Mouse (Mus musculus) activated CD4-positive, CD25-positive, alpha-beta regulatory T cell, adult 4 months (primary cell): ENCODE results near the gene Myo3b. TPM values are rescaled to one million over a fixed set of nuclear protein-coding genes. Genes with fewer than 3 reads are reported as not detected.
A peak's percentile ranks its signal among the peaks of the same experiment; 100 is the strongest.

Experiments used
- ATAC-seq: one replicate; pipeline ENCODE4 v1.8.0; 2017
- polyA plus RNA-seq, 2 experiments: library from polyadenylated mRNA; unstranded; fragments of 100-300 nt; shearing (Covaris generic); gene quantifications; one replicate each; pipeline ENCODE4 v1.2.1; 2017

Gene Myo3b
- polyA plus RNA-seq, 2 experiments from 2014 or later, result 8.3 to 12.4 TPM

GRCm38 (mm10) chr2:70066338-70067022, 27.6 kb downstream of the Myo3b start:
- ATAC-seq, result no peak

- ATAC-seq, result no peak
Observed at GRCm38 (mm10) chr2:70069861-70070260, 30.9 kb downstream of the Myo3b start.

- no peak for ATAC-seq
Observed at GRCm38 (mm10) chr2:70083444-70084020, 44.6 kb downstream of the Myo3b start.

GRCm38 (mm10) chr2:70091261-70091660, 52.3 kb downstream of the Myo3b start:
- ATAC-seq, result peak; percentile 82

- ATAC-seq, result peak; percentile 65
Observed at GRCm38 (mm10) chr2:70091801-70092522, 53.0 kb downstream of the Myo3b start.

GRCm38 (mm10) chr2:70092665-70093064, 53.7 kb downstream of the Myo3b start:
- ATAC-seq, result peak; percentile 45

GRCm38 (mm10) chr2:70094446-70094845, 55.5 kb downstream of the Myo3b start:
- ATAC-seq, result no peak

- ATAC-seq, result no peak
Observed at GRCm38 (mm10) chr2:70097229-70098095, 58.5 kb downstream of the Myo3b start.

- peak; percentile 61 for ATAC-seq
Observed at GRCm38 (mm10) chr2:70099459-70099858, 60.5 kb downstream of the Myo3b start.

- ATAC-seq, result peak; percentile 92
Observed at GRCm38 (mm10) chr2:70105286-70106030, 66.5 kb downstream of the Myo3b start.

GRCm38 (mm10) chr2:70109010-70109409, 70.1 kb downstream of the Myo3b start:
- no peak for ATAC-seq

GRCm38 (mm10) chr2:70113798-70114782, 75.2 kb downstream of the Myo3b start:
- no peak for ATAC-seq

GRCm38 (mm10) chr2:70118376-70119264, 79.7 kb downstream of the Myo3b start:
- ATAC-seq, result peak; percentile 62

GRCm38 (mm10) chr2:70119265-70119663, 80.3 kb downstream of the Myo3b start:
- no peak for ATAC-seq

GRCm38 (mm10) chr2:70126330-70126729, 87.4 kb downstream of the Myo3b start:
- ATAC-seq, result no peak

GRCm38 (mm10) chr2:70126783-70127182, 87.9 kb downstream of the Myo3b start:
- peak; percentile 69 for ATAC-seq

- peak; percentile 80 for ATAC-seq
Observed at GRCm38 (mm10) chr2:70127351-70128148, 88.6 kb downstream of the Myo3b start.

- ATAC-seq, result no peak
Observed at GRCm38 (mm10) chr2:70128590-70128989, 89.7 kb downstream of the Myo3b start.

- no peak for ATAC-seq
Observed at GRCm38 (mm10) chr2:70129566-70129965, 90.6 kb downstream of the Myo3b start.
